Mouse (Mus musculus) ES-Bruce4 (cell line): ENCODE results near the gene Tgfa. TPM values are rescaled to one million over a fixed set of nuclear protein-coding genes. Genes with fewer than 3 reads are reported as not detected.

Experiments
- H3K27ac ChIP-seq: 2 replicates; pipeline ENCODE4 v1.5.1; 2012; ENCODE audit warnings: low read length, inconsistent platforms; ENCODE audit not compliant: insufficient read depth
- H3K27me3 ChIP-seq: 2 replicates; pipeline ENCODE4 v1.6.1; 2012; ENCODE audit warnings: mild to moderate bottlenecking, low read length, inconsistent platforms; ENCODE audit not compliant: control insufficient read depth, poor library complexity, insufficient read depth, severe bottlenecking
- H3K36me3 ChIP-seq: 2 replicates; pipeline ENCODE4 v1.6.1; 2012; ENCODE audit warnings: inconsistent platforms, mild to moderate bottlenecking, low read length, moderate library complexity; ENCODE audit not compliant: control insufficient read depth, poor library complexity, insufficient read depth, severe bottlenecking
- H3K4me1 ChIP-seq: one replicate; pipeline ENCODE4 v1.8.1; 2011; ENCODE audit warnings: low read length; ENCODE audit not compliant: control insufficient read depth, insufficient read depth
- H3K4me3 ChIP-seq: 2 replicates; pipeline ENCODE4 v1.5.1; 2011; ENCODE audit warnings: low read depth, mild to moderate bottlenecking, low read length
- H3K9ac ChIP-seq: 2 replicates; pipeline ENCODE4 v1.6.1; 2012; ENCODE audit warnings: low read depth, mild to moderate bottlenecking, inconsistent platforms; ENCODE audit not compliant: poor library complexity, severe bottlenecking
- H3K9me3 ChIP-seq: replicated peaks from 2 replicates; pipeline ENCODE4 v1.6.1; 2012; ENCODE audit warnings: mild to moderate bottlenecking, low read length, inconsistent platforms; ENCODE audit not compliant: control insufficient read depth, poor library complexity, insufficient read depth, severe bottlenecking
- CTCF ChIP-seq: IDR thresholded peaks from one replicate; pipeline ENCODE4 v1.8.1; 2011; ENCODE audit warnings: low read depth, low read length
- EP300 ChIP-seq: IDR thresholded peaks from 2 replicates; pipeline ENCODE4 v1.6.1; 2011; ENCODE audit warnings: low read depth, low read length; ENCODE audit not compliant: insufficient read depth
- POLR2A ChIP-seq: IDR thresholded peaks from one replicate; pipeline ENCODE4 v1.8.1; 2011; ENCODE audit warnings: low read length; ENCODE audit not compliant: insufficient read depth
- polyA plus RNA-seq: library from polyadenylated mRNA; stranded (reverse); fragments of >200 nt; gene quantifications from 2 replicates; pipeline ENCODE4 v1.2.4, GENCODE M21; 2011; ENCODE audit warnings: low read depth; ENCODE audit not compliant: missing spikeins, insufficient read depth, insufficient read length

Gene Tgfa
- polyA plus RNA-seq, 1 experiment = 7.4 TPM

DNA sequence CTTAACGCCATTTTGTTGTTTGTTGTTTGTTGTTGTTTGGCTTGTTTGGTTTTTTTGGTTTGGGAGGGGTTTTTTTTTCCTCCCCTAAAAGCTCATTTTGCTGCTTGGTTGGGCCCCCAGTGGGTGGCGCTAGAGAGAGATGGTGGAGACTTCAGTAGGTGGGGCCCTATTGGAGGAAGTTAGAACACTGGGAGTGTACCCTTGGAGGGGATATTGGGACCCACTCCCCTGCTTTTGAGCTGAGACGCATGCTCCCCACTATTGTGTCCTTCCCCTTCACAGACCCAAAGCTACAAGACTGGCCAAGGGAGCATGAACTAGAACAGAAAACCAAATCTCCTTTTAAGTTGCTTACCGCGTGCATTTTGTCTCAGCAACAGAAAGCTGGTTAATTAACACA is 1.1 kb upstream of the Tgfa start:
- no peaks in the 10 kb centered on the region for H3K4me1 ChIP-seq
- H3K27me3 ChIP-seq = no peaks in the 10 kb centered on the region; the same call in 1 of the 2 replicates
- H3K27ac ChIP-seq = no peak overlapping the region
- no peak for TF ChIP-seq POLR2A
- TF ChIP-seq CTCF = peak; percentile 67
- no peaks in the 10 kb centered on the region for H3K9me3 ChIP-seq
- H3K9ac ChIP-seq = no peak overlapping the region
- H3K4me3 ChIP-seq = no peak overlapping the region
- no peaks in the 10 kb centered on the region for H3K36me3 ChIP-seq

DNA sequence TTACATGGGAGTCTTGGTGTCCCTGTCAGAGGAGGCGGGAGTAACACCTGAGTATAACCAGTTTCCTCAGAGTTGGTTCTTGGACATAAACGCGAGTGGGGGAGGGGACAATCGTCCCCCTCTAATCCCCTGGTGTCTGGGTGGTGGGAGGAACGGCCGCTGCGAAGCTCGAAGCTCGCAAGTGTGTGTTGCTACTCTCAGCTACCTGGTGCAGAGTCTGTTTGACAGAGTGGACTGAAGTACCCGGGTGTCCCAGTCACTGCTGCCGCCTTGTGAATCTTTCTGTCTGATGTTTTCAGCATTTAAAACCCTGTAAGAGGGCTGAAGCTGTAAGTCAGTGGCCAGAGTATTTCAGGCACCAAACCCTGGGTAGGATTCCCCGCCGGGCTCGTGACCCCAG is 1.0 kb downstream of the Tgfa start:
- TF ChIP-seq POLR2A = no peak
- no peak for TF ChIP-seq CTCF
- no peak for TF ChIP-seq EP300
- Histone ChIP-seq H3K36me3 (no peaks in the 10 kb centered on the region), H3K9me3 (no peaks in the 10 kb centered on the region), H3K27me3 (no peaks in the 10 kb centered on the region; the same call in 1 of the 2 replicates), H3K27ac (no peak overlapping the region), H3K4me3 (no peak overlapping the region), H3K9ac (0 out of 2 replicates have a peak overlapping the region, but pooled peaks have one; percentile 61), H3K4me1 (no peaks in the 10 kb centered on the region)

DNA sequence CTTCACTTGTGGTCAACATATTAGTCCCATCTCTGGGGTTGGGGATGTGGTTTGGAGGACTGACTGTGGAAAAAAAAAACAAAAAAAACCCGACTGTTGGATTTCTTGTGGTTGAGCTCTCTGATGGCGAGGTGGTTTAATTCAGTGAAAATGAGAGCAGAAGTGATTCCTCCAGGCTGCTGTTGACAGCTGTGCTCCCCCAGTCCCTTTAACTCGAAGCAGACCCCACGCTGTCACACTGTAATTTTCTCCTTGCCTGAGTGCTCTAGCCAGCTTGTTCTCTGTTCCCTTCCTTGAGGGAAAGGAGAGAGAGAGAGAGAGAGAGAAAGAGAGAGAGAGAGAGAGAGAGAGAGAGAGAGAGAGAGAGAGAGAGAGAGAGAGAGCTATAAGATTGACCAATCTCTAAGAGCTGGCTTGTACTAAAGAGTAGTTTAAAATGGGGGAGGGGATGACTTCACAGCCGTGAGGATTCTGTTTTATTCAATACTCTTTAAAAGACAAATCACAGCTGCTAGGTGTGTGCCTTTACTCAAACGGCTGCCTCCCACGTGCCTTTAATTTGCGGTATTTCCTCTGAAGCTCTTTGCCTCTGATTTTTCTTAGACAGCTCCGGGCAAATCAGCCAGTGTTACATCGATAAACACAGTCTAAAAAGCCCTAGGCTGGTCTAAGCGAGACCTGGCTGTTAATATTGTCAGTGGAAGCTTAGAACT is 2.3 kb downstream of the Tgfa start:
- TF ChIP-seq EP300 = no peak
- no peak for TF ChIP-seq CTCF
- no peak for TF ChIP-seq POLR2A
- Histone ChIP-seq H3K27me3 (no peaks in the 10 kb centered on the region; the same call in 1 of the 2 replicates), H3K4me3 (no peak overlapping the region), H3K27ac (no peak overlapping the region), H3K4me1 (no peaks in the 10 kb centered on the region), H3K9ac (no peak overlapping the region), H3K36me3 (no peaks in the 10 kb centered on the region), H3K9me3 (no peaks in the 10 kb centered on the region)

DNA sequence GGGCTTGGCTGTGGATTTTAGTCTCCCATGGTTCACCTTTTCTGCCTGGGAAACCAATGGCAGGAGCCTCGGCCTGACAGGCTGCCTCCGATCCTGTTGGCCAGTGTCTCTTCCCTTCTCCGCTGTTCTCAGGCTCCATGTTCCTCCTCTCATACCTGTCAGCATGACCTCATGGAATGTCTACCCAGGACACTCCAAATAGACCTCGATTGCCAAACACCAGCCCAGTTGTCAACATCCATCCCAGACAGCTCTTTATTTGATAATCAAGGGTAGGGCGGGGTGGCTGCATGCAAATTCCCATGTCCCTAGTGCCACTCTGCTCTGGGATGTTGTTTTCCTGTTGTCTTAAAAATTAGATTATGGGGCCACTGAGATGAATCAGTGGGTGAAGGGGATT is 5.9 kb downstream of the Tgfa start:
- no peaks in the 10 kb centered on the region; the same call in 1 of the 2 replicates for H3K27me3 ChIP-seq
- H3K9ac ChIP-seq = no peak overlapping the region
- no peaks in the 10 kb centered on the region for H3K36me3 ChIP-seq
- H3K4me3 ChIP-seq = no peak overlapping the region
- no peak for TF ChIP-seq EP300
- TF ChIP-seq CTCF = no peak
- TF ChIP-seq POLR2A = no peak
- no peak overlapping the region for H3K27ac ChIP-seq
- H3K9me3 ChIP-seq = no peaks in the 10 kb centered on the region; the same call in 1 of the 2 replicates
- H3K4me1 ChIP-seq = no peaks in the 10 kb centered on the region

DNA sequence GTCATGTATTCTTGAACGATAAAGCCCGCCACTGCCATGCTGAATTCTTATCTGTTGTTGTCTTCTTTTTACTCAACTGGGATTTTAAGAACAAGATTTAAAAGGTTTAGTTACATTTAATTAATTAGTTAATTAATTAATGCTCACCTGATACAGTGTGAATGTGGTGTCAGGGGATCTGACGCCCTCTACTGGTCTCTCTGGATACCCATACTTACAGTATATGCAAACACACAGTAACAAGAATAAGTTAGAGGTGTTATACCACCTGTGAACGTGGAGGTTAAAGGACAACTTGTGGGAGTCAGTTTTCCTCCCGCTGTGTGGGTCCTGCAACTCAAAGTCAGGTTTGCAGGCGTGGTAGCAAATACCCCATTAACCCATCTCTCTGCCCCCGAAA is 8.1 kb downstream of the Tgfa start:
- no peaks in the 10 kb centered on the region for H3K27me3 ChIP-seq
- no peak overlapping the region for H3K4me3 ChIP-seq
- TF ChIP-seq CTCF (no peak), EP300 (no peak), POLR2A (no peak)
- H3K4me1 ChIP-seq = no peaks in the 10 kb centered on the region
- H3K36me3 ChIP-seq = no peaks in the 10 kb centered on the region
- H3K27ac ChIP-seq = no peak overlapping the region
- no peak overlapping the region for H3K9ac ChIP-seq
- no peaks in the 10 kb centered on the region; the same call in 1 of the 2 replicates for H3K9me3 ChIP-seq

DNA sequence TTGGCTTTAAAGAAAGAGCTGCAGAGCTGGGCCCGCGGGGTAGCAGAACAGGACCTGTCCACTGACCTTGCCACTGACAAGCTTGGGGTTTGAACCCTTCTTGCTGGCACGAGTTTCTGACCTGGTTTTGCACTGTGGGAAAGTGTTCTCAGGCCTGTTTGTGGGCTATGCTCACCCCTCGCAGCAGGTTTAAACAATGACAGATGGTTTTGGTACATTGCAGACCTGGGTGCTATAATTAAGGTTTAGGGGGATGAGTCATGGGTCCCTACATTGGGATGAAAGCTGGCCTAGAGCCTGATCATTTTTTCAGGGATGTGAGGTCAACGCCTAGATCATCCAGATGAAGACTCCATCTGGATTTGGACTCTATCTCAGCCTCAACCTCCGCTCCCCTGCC is 11.0 kb downstream of the Tgfa start:
- Histone ChIP-seq H3K27ac (no peak overlapping the region), H3K27me3 (no peaks in the 10 kb centered on the region), H3K9me3 (no peaks in the 10 kb centered on the region; the same call in 1 of the 2 replicates), H3K9ac (no peak overlapping the region), H3K36me3 (no peaks in the 10 kb centered on the region), H3K4me3 (no peak overlapping the region), H3K4me1 (peaks cover 3% of the 10 kb centered on the region)
- no peak for TF ChIP-seq POLR2A
- TF ChIP-seq EP300 = no peak
- TF ChIP-seq CTCF = no peak
